Mouse (Mus musculus) heart, adult 2 months (tissue): ENCODE results near the gene Adgrg3. TPM values are rescaled to one million over a fixed set of nuclear protein-coding genes. Genes with fewer than 3 reads are reported as not detected.

Experiments
- DNase-seq, 2 experiments: peaks; one replicate each; pipeline ENCODE4 v3.0.0; 2021
- H3K27ac ChIP-seq: fragments of 200-600 bp; 2 replicates; pipeline ENCODE4 v1.8.1; 2022
- H3K27me3 ChIP-seq: fragments of 200-500 bp; 2 replicates; pipeline ENCODE4 v1.6.1; 2012; ENCODE audit warnings: mild to moderate bottlenecking, low read length, inconsistent platforms, mixed read lengths; ENCODE audit not compliant: control insufficient read depth, insufficient read depth
- H3K36me3 ChIP-seq: fragments of 200-500 bp; 2 replicates; pipeline ENCODE4 v1.6.1; 2012; ENCODE audit warnings: low read length, inconsistent platforms; ENCODE audit not compliant: control insufficient read depth, insufficient read depth
- H3K4me1 ChIP-seq: fragments of 200-500 bp; 2 replicates; pipeline ENCODE4 v1.6.1; 2011; ENCODE audit warnings: low read length; ENCODE audit not compliant: control insufficient read depth, insufficient read depth
- H3K4me3 ChIP-seq: fragments of 200-600 bp; 2 replicates; pipeline ENCODE4 v1.8.1; 2022
- H3K79me2 ChIP-seq: fragments of 200-500 bp; replicated peaks from 2 replicates; pipeline ENCODE4 v1.6.1; 2012; ENCODE audit warnings: mild to moderate bottlenecking, inconsistent platforms, low read length, moderate library complexity, mixed read lengths; ENCODE audit not compliant: control insufficient read depth, insufficient read depth
- H3K9ac ChIP-seq: fragments of 200-500 bp; 2 replicates; pipeline ENCODE4 v1.6.1; 2012; ENCODE audit warnings: low read depth, mild to moderate bottlenecking, control low read depth, inconsistent platforms, low read length, mixed read lengths
- CTCF ChIP-seq: fragments of 200-600 bp; IDR thresholded peaks from 2 replicates; pipeline ENCODE4 v1.8.1; 2022; ENCODE audit warnings: antibody characterized with exemption, mild to moderate bottlenecking, moderate library complexity
- EP300 ChIP-seq: fragments of 200-500 bp; IDR thresholded peaks from 2 replicates; pipeline ENCODE4 v1.6.1; 2011; ENCODE audit warnings: low read depth, low read length, control low read depth; ENCODE audit not compliant: insufficient read depth
- POLR2A ChIP-seq: fragments of 200-500 bp; IDR thresholded peaks from 2 replicates; pipeline ENCODE4 v1.6.1; 2011; ENCODE audit warnings: mild to moderate bottlenecking, low read depth, low read length, control low read depth; ENCODE audit not compliant: insufficient read depth
- WGBS: fragments of 180-500 bp; shearing (Covaris S2); methylation state at CpG from one replicate; pipeline ENCODE4 v1.1.7; 2018; 5-methylcytosine and 5-hydroxymethylcytosine counted together
- intact Hi-C: fragments of 180-260 bp; cut with DNase I; formaldehyde crosslinking; loops from one replicate; pipeline ENCODE4 v1.15.1; 2025
- polyA plus RNA-seq: library from polyadenylated mRNA; depleted of rRNA; stranded (reverse); fragments of >200 nt; gene quantifications from 2 replicates; pipeline ENCODE4 v1.2.3, GENCODE M21; 2012
- total RNA-seq, 2 experiments: library from RNA; stranded (reverse); gene quantifications; 2 replicates each; pipeline ENCODE4 v1.2.3; 2021

Adgrg3 gene
- total and polyA plus RNA-seq, 3 experiments = 1.3 to 4.3 (median 2.5) TPM

DNA sequence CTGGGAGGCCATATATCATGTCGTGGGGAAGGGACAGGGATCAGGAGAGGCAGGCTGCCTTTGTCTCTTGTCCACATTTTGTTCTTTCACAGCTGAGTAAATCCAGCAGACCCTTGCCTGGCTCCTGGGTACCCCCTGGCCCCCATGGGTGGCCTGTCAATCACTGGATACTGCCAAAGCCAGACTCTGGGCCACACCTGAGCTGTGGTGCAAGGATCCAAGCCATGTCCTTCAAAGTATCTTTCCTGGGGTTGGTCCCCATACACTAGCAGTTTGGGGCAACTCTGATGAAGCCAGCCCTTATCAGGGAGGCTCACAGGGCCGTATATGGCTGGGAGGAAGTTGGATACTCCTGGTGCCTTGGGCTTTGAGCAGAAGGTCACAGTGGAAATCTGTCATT is 19.1 kb upstream of the Adgrg3 start:
- TF ChIP-seq EP300 = no peak
- Histone ChIP-seq H3K9ac (peak overlapping the region; percentile 1), H3K36me3 (no peaks in the 10 kb centered on the region), H3K79me2 (no peaks in the 10 kb centered on the region), H3K27me3 (no peaks in the 10 kb centered on the region), H3K4me1 (peaks cover 31% of the 10 kb centered on the region), H3K27ac (peak overlapping the region; percentile 93), H3K4me3 (peak overlapping the region; percentile 4; the same call in 1 of the 2 replicates)
- peak in 1 of 2 experiments; percentile 49 for DNase-seq
- 48% methylated on average over 2 of the region's 2 CpGs for WGBS
- intact Hi-C loops = no loop called here

DNA sequence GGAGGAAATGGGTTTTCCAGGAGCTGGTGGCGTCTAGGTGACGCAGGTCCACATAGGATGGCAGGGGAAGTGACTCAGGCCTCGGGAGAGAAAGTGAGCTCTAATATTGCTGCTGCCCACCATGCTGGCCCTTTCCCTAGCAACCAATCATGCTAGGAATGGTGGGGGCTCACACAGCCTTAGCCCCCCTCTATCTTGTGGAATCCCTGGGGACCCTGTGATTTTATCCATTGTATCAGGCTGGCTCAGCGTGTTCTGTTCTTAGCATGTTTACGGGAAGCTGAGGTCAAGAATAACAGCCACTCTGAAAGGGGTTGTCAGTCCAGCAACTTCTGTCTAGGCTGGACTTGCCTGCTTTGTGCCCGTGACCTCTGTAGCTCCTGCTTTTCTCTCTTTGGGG is 18.5 kb upstream of the Adgrg3 start:
- WGBS = 58% methylated on average over 6 of the region's 6 CpGs
- no peaks in the 10 kb centered on the region for H3K79me2 ChIP-seq
- peaks cover 28% of the 10 kb centered on the region for H3K4me1 ChIP-seq
- no peaks in the 10 kb centered on the region for H3K27me3 ChIP-seq
- intact Hi-C loops = no loop called here
- TF ChIP-seq POLR2A (peak; percentile 83), CTCF (no peak), EP300 (peak; percentile 93)
- peak overlapping the region; percentile 34 for H3K4me3 ChIP-seq
- peak overlapping the region; percentile 93 for H3K27ac ChIP-seq
- peak; percentile 62 to 76 for DNase-seq
- no peaks in the 10 kb centered on the region for H3K36me3 ChIP-seq
- peak overlapping the region; percentile 66 for H3K9ac ChIP-seq

DNA sequence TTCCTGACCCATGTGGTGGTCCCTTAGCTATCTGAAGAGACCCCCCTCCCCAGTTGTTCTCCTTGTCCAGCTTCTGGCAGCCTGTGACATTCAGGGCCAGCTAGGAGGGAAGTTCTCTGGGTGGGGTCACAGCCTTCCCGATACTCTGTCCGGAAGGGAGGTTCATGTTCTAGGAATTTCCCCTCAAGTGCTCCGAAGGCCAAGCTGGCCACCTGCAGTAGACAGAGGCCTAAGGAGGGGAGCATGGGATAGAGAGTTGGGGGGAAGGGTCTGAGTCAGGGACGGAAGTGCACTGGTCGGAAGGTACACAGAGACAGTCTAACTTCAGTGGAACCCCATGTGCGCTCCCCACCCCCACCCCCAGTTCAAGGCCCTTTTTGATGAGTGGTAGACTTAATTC is 17.5 kb upstream of the Adgrg3 start:
- no peak for TF ChIP-seq CTCF
- peak; percentile 99 for TF ChIP-seq EP300
- TF ChIP-seq POLR2A = peak; percentile 56; the same call in 1 of the 2 replicates
- Histone ChIP-seq H3K27ac (peak overlapping the region; percentile 93), H3K4me3 (no peak overlapping the region), H3K36me3 (no peaks in the 10 kb centered on the region), H3K79me2 (no peaks in the 10 kb centered on the region), H3K4me1 (peaks cover 28% of the 10 kb centered on the region), H3K9ac (no peak overlapping the region), H3K27me3 (no peaks in the 10 kb centered on the region)
- DNase-seq = peak; percentile 63 to 75
- WGBS = 52% methylated on average over 6 of the region's 6 CpGs
- intact Hi-C loops = loop anchor here (2.0 kb wide), 1 partner anchor 15 kb away; no protein-coding TSS in a partner anchor

DNA sequence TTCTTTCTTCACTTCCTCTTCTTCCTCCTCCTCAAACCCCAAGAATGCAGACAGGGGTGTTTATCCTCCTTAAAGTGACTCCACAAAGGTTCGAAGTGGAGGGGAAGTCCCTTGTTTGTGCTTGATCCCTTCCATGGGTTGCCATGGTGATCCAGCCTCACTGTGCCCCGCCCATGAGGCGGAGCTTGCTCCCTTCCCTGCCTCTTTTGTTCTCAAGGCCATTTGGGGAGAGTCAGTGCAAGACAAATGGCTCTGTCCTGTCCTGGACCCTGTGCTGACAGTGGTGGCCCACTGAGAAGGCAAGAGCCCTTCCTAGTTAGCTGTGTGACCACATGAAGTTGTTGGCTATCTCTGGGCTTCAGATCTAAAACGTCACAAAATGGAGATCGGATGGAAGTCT is 16.8 kb upstream of the Adgrg3 start:
- H3K4me3 ChIP-seq = peak overlapping the region; percentile 11
- peak overlapping the region; percentile 93 for H3K27ac ChIP-seq
- no peak overlapping the region for H3K9ac ChIP-seq
- TF ChIP-seq CTCF = no peak
- peak; percentile 93 for TF ChIP-seq POLR2A
- WGBS = 17% methylated on average over 5 of the region's 5 CpGs
- intact Hi-C loops = loop anchor here (1.0 to 2.0 kb wide), 4 partner anchors 16 to 50 kb away; no protein-coding TSS in a partner anchor
- peak; percentile 76 to 77 for DNase-seq
- H3K4me1 ChIP-seq = peaks cover 28% of the 10 kb centered on the region
- no peaks in the 10 kb centered on the region for H3K79me2 ChIP-seq
- no peaks in the 10 kb centered on the region for H3K36me3 ChIP-seq
- no peaks in the 10 kb centered on the region for H3K27me3 ChIP-seq

DNA sequence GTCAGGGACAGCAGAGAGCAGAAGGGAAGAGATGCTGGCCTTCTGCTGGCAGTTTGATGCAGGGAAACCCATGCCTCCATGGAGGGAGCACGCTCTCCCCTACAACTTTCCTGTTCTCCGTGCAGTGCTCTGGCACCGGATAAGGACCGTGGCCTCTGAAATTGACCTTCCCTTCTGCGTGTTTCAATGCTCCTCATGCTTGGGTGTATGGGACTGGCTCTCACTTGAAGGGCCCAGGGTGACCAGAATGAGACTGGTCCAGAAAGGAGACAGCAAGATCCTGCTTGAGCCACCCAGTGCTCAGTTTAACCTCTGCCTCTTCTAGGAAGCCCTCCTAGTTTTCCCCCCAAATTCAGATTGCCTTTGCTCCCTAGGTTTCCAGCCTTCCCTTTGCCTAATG is 16.3 kb upstream of the Adgrg3 start:
- Histone ChIP-seq H3K4me3 (peak overlapping the region; percentile 11), H3K36me3 (no peaks in the 10 kb centered on the region), H3K4me1 (peaks cover 28% of the 10 kb centered on the region), H3K27ac (peak overlapping the region; percentile 93), H3K9ac (peak overlapping the region; percentile 3; the same call in 1 of the 2 replicates), H3K79me2 (no peaks in the 10 kb centered on the region), H3K27me3 (no peaks in the 10 kb centered on the region)
- TF ChIP-seq EP300 (no peak), CTCF (no peak), POLR2A (no peak)
- DNase-seq = no peak
- WGBS = 51% methylated on average over 5 of the region's 5 CpGs
- intact Hi-C loops = loop anchor here (1.0 to 2.0 kb wide), 4 partner anchors 16 to 51 kb away; no protein-coding TSS in a partner anchor

DNA sequence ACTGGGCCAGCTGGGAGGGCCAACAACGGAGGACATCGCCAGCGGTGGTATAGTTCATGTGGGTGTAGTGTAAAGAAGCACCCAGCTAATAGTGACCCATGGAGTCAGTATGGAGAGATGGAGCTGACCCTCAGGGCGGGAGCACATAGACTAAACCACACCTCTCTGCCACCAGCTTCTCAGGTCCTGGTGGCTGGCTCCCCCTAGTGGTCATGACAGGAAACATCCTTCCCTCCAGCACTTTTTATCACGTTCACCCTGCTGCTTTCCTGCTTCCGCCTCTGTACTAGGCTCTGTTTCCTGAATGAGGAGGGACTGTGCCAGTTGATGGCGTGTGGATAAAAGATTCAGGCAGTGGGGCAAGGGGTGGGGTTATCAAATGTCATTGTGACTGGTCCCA is 15.8 kb upstream of the Adgrg3 start:
- no peak for TF ChIP-seq POLR2A
- peak; percentile 99 for TF ChIP-seq EP300
- peak; percentile 91 for TF ChIP-seq CTCF
- H3K4me3 ChIP-seq = no peak overlapping the region
- intact Hi-C loops = loop anchor here (1.0 to 2.0 kb wide), 5 partner anchors 17 to 202 kb away; no protein-coding TSS in a partner anchor
- H3K4me1 ChIP-seq = peaks cover 28% of the 10 kb centered on the region
- no peaks in the 10 kb centered on the region for H3K36me3 ChIP-seq
- no peaks in the 10 kb centered on the region for H3K79me2 ChIP-seq
- H3K9ac ChIP-seq = 0 out of 2 replicates have a peak overlapping the region, but pooled peaks have one; percentile 3
- peak overlapping the region; percentile 93 for H3K27ac ChIP-seq
- no peaks in the 10 kb centered on the region for H3K27me3 ChIP-seq
- WGBS = 5% methylated on average over 7 of the region's 7 CpGs
- DNase-seq = peak; percentile 77 to 84
